Mouse (Mus musculus) embryonic stem cell, embryonic (primary cell): ENCODE data around the gene Stam.
"Not testable (repeated sequence)": the region's sequence is repeated elsewhere in the genome, so short reads cannot be mapped to it uniquely, and the experiment has no call there.

Experiments used
- CTCF ChIA-PET, 4 experiments: fragments of 300-600 bp in 2 of 4; fragments of 350-600 bp in 2 of 4; sonication (Branson Sonifier 250); formaldehyde crosslinking; loops; one replicate each; lab custom pipeline; 2022; ENCODE audit warnings: inconsistent platforms in 2 of 4; lab: Charles Lee
- POLR2A ChIA-PET, 4 experiments: fragments of 300-600 bp in 2 of 4; fragments of 350-600 bp in 2 of 4; sonication (Branson Sonifier 250); formaldehyde crosslinking; loops; one replicate each; lab custom pipeline; 2022; ENCODE audit warnings: antibody characterized with exemption in 4 of 4, inconsistent platforms in 1 of 4; lab: Charles Lee

Stam gene

GRCm38 (mm10) chr2:14164459-14165030, 90.6 kb downstream of the Stam start:
- ChIA-PET CTCF (no interaction called here), POLR2A (interaction anchor here in 1 of 4 experiments (2.2 kb wide), 1 partner anchor 10 kb away, joined by 6 read pairs; no protein-coding TSS in a partner anchor)

- ChIA-PET CTCF (no interaction called here), POLR2A (interaction anchor here in 1 of 4 experiments (2.2 kb wide), 1 partner anchor 10 kb away, joined by 6 read pairs; no protein-coding TSS in a partner anchor)
These were observed 91.2 kb downstream of the Stam start for GRCm38 (mm10) chr2:14165066-14165465.

DNA sequence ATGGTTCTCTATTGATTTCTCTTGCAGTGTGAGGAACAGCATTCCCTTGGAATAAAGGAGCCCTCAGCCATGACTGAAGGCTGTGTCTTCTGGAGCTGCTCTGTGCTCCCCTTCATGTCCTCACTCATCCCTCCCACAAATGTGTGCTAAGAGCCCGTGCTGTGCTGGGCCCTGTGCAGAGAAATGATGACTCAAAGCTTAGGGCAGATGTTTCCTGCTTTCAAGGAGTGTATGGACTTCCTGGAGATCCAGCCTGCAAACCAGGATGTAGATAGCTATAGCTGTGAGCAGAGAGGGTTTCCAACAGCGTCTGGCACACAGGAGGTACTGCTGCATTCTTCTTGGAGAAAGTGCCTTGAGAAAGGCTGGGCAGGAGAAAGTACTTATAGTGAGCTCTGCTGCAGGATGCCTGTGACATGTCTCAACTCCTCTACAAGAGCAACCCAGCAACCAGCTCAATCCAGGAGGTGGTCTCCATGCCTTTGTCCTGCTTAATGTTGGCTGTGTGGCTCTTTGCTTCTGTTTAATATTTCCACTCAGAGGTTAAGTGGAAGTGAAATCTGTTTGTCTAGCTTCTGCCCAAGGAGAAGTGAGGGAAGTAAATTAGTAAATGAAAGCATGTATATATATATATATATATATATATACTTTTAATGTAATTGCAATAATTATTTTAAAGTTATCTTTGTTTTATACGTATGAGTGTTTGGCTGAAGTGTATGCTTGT, 91.9 kb downstream of the Stam start:
- CTCF ChIA-PET = interaction anchor here in 1 of 4 experiments (0.6 kb wide), 1 partner anchor 875 kb away, joined by 4 read pairs; no protein-coding TSS in a partner anchor
- POLR2A ChIA-PET = interaction anchor here in 1 of 4 experiments (1.4 to 2.2 kb wide), 3 partner anchors 11 to 20 kb away, joined by 4 to 6 read pairs (median 4); no protein-coding TSS in a partner anchor

DNA sequence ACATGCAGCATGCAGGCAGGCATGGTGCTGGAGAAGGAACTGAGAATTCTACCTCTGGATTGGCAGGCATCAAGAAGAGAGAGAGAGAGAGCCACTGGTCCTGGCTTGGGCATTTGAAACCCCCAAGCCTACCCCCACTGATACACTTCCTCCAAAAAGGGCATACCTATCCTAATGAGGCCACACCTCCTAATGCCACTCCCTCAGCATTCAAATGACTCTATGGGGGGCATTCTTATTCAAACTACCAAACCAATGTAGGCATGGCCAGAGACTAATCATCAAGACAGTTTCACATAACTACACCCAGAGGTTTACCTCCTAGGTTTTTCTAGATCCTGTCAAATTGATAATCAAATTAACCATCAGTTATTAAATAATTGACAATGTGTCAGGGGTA, 93.8 kb downstream of the Stam start:
- CTCF ChIA-PET = no interaction called here
- POLR2A ChIA-PET = interaction anchor here in 2 of 4 experiments (0.6 kb wide), 2 partner anchors 9 to 10 kb away, joined by 3 read pairs; no protein-coding TSS in a partner anchor

DNA sequence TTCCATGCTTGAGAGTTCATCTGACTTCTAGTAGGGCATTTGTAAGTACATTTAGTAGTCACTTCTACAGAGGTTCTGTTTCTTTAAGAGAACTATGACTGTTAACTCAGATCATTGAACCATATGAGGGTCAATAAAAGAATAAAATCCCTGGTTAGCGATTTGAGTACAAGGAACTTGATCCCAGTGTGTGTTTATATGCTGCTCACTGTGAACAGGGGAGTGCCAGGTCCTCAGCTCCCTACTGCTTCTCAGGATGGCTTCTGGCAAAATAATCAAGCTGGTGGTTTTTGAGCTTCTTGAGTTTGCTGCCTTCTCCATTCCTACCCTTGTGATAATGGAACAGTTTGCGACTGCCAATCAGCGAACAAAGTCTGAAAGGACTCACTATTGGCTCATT, 100.4 kb downstream of the Stam start, which contains the start of gene Tmem236:
Gene Tmem236 (plus strand): TSS at position 190 of the 400 bp plus-strand sequence.
- CTCF ChIA-PET = no interaction called here

GRCm38 (mm10) chr2:14176460-14177193, 102.7 kb downstream of the Stam start:
- POLR2A ChIA-PET = interaction anchor here in 1 of 4 experiments (0.5 kb wide), 1 partner anchor 18 kb away, joined by 3 read pairs; no protein-coding TSS in a partner anchor
- CTCF ChIA-PET = no interaction called here

More for the DNA sequence above, 100.4 kb downstream of the Stam start, which contains the start of gene Tmem236:
- POLR2A ChIA-PET = no interaction called here

- ChIA-PET CTCF (no interaction called here), POLR2A (no interaction called here)
These were observed 110.5 kb downstream of the Stam start for GRCm38 (mm10) chr2:14184375-14184774.

DNA sequence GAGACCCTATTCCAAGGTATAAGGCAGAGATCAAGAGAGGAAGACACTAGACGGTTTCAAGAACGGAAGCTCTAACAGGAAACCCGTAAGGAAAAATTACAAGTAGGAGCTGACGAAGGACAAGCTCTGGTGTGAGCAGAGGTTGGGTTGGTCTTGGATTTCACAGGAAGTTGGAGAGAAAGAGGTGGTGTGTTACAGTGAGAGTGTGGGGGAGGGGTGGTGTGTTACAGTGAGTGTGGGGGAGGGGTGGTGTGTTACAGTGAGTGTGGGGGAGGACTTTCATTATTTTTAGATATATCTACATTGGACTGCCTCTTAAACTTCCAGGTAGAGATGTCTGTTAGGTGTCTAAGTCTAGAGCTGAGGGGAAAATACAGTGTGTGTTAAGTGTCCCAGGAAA, 116.8 kb downstream of the Stam start:
- ChIA-PET CTCF (no interaction called here), POLR2A (no interaction called here)

GRCm38 (mm10) chr2:14191601-14192000, 117.7 kb downstream of the Stam start:
- ChIA-PET POLR2A (no interaction called here), CTCF (no interaction called here)

- ChIA-PET POLR2A (no interaction called here), CTCF (no interaction called here)
These were observed 118.1 kb downstream of the Stam start for GRCm38 (mm10) chr2:14192046-14192445.

DNA sequence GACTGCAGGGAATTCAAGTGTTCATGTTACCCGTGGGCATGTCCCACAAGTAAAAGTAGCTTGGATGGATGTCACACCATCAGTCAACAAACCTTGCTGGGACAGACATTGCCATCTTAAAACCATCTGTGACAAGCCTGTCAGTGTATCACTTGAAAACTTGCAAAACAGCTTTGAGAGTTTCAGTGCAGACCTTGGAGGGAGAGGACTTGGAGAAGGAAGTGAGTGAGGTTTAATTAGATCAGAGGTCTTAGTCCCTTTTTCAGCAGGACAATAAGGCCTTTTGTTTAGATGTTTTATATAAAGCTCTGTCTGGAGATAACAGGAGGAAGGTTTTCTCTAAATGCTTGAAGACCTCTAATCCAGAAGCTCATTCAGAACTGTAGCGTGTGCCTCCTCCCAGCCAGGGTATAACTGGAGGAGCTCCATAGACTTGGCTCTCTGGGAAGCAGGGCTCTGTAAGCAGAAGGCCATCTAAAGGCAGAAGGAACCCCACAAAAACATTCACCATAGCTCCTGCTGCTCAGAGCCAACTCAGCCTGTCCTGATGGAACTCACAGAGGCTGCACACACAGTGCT, 124.5 kb downstream of the Stam start:
- POLR2A ChIA-PET, CTCF ChIA-PET: not testable (repeated sequence)
